Mouse (Mus musculus): ENCODE data around the gene Fbxo36.

The Fbxo36 gene

DNA sequence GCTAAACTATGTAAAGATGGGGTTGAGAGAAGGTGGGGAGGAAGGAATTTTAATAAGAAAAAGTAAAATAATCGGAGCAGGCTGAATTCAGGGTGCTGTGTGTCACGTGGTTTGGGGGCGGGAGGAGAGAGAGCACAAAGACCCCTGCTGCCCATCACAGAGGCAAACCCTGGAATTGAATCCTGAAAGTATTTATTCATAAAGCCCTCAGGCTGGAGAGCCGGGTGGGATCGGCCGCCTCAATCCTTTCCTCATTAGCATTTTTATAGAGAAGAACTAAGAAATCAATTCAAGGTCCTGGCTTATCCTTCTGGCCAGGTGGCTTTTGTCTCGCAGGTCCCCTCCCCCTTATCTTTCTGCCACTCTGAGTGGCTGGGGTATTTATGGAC, 50.4 kb downstream of the Fbxo36 start:
- no peak for ATAC-seq (ENCODE audit: low TSS enrichment)

DNA sequence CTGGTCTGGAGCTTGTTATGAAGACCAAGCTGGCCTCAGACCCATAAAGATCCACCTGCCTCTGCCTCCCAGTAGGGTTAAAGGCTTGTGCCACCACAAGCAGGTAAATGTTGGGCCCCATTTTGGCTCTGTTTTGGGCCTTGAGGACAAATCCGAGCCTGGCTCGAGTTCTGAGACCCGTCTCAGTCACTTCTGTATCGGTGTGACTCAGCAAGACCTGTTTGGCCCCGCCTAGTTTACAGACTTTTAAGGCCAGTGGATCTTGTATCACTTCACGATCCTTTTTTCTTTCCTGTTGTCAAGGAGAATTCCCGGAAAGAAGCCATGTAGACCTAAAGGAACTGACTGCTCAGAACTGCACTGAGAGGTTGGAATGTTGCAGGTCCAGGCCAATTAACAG, 50.9 kb downstream of the Fbxo36 start:
- no peak for ATAC-seq (ENCODE audit: low TSS enrichment)

DNA sequence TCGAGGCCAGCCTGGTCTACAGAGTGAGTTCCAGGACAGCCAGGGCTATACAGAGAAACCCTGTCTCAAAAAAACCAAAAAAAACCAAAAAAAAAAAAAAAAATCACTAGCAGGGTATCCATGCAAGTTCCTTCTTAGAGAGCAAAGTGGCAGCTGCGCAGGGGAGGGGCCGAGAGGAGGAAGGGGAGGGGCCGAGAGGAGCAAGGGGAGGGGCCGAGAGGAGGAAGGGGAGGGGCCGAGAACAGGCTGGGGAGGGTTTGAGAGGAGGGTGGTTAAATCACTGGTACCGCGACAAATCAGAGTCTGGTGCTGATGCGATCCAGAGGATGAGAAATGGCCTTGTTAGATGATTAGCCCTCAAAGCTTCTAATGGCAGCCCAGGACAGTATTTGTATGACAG, 52.1 kb downstream of the Fbxo36 start:
- no peak for ATAC-seq (ENCODE audit: low TSS enrichment)

DNA sequence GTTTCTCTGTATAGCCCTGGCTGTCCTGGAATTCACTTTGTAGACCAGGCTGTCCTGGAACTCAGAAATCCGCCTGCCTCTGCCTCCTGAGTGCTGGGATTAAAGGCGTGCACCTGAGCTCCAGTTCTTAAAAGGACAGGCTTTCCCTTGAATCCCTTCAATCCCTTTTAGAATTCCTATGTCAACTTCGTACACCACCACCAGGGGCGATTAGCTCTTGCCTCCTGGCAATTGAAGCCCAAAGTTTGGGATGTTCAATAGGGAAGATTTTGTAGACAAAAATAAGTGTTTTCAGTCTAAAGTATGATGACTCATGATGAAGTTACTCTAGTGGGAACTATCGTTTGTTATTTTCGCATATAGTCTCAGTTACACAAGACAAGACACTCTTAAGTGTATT, 57.7 kb downstream of the Fbxo36 start:
- ATAC-seq (ENCODE audit: low TSS enrichment): no peak

DNA sequence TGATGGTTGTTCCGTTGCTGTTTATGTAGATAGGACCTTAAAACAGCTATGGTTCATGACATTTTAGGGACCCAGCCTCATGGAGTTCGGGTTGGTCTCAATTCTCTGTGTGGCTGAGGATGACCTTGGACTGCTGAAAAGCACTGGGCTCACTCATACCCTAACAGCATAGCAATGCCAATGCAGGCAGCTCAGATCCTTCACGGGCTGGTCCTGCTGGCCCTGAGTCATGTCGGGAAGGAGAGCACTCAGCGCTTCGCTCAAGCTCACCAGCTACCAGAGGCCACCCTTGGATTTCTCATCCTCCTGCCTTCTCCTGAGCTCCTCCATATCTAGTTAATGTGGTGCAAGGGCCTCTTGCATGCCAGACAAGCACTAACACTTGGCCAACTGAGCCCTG, 59.5 kb downstream of the Fbxo36 start:
- ATAC-seq (ENCODE audit: low TSS enrichment): no peak

DNA sequence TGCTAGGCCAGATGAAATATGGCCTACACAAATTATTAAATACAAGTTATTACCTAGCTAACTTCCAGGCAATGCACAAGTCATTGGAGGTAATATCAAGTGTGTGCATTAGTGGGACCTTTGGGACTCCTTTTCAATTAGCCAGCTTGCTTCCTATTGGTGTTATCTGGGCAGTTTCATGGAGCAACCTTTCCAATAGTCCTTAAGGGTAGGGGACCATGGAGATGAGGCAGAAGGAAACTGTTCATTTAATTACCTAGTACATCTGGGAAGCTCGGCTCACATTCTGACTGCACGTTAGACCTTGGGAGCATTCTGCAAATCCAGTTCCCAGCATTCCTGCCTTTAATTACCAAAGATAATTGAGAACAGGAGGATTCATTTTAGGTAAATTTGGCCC, 64.8 kb downstream of the Fbxo36 start:
- no peak for ATAC-seq (ENCODE audit: low TSS enrichment)

DNA sequence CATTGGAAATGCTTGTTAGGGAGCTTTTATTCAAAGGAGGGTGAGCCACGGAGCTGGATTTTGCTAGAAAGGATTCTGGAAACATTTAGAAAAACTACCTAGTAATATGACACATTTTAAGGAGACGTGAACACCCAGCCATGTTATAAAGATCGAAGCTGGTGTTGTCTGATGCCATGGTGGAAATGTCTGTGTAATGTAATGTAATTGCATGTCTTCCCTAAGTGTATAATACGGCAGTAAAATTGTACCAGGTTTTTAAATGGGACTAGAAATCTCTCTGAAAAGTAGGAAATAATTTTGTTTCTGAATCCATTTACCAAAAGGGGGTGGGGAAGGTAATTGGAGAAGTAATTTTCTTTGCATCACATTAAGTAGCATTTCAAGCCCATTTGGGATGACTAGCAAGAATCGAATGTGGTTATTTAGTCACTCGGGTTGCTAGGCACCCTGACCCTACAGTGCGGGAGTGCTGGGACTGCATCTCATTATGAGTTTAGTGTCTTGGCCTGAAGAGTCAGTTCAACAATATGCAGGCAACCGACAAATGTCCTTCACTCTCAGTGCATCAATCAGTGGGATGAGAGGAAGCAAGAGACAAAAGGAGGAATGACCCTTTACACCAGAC, 70.7 kb downstream of the Fbxo36 start:
- ATAC-seq (ENCODE audit: low TSS enrichment): no peak

DNA sequence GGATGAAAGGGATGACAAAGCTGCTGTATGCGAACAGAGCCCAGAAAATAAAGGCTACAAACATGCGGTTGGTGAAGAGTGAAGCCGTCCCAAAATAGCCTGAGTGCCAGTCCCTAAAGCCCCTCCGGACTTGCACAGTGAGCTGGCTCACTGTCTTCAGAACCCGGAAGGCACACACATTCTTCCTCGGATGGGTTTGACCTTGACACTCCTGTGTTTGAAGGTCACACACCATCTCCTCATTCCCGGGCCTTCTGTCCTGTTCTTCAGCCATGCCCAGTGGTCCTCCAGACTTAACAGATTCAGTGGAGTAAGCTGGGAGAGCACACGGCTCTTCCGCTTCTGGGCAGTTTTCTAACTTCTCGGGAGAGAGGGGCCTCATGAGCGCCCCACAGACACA, 72.9 kb downstream of the Fbxo36 start:
- no peak for ATAC-seq (ENCODE audit: low TSS enrichment)

DNA sequence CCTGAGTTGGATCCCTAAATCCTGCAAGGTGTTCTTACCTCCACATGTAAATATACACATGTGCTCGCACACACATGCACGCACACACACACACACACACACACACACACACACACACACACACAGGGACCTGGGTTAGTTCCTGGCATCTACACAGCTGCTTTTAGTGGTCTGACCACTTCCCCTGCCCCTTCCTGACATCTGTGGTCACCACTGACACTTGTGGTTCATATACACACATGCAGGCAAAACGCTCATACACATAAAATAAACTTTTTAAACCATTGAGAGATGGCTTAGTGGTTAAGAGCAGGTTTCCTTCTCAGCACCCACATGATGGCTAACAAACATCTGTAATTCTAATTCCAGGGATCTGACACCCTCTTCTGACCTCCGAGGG, 75.4 kb downstream of the Fbxo36 start:
- no peak for ATAC-seq (ENCODE audit: low TSS enrichment)

DNA sequence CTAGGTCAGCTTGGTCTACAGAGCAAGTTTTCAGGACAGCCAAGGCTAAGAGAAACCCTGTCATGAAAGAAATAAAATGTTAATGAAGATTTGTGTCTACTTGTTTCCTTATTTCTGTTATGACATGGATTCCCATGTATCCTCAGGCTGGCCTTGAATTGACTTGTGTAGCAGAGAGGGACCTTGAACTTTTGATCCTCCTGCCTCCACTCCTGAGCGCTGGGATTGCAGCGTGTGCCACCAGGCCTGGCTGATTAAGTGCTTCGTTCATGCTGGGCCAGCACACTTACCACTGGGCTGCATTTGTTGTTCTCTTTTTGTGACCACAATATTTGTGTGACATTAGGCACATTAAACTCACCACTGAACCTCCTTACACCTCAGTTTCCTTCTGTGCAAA, 79.2 kb downstream of the Fbxo36 start:
- no peak for ATAC-seq (ENCODE audit: low TSS enrichment)

DNA sequence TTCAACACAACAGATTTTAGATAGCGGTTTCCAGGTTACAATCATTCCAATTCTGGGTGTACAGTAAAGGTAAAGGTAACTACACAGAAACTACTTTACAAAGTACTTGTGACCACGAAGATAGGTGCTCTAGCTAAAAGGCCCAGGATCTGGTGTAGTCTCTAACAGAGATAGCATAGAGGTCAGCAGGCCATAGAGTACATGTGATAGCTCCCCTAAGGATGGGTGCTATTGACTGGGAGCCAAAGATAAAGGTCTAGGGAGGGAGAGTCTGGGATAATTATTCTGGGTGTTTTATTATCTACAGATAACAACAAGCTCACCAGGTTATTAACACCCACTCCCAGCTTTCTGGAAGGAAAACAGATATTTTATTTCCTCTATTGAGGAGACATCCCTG, 83.8 kb downstream of the Fbxo36 start:
- ATAC-seq (ENCODE audit: low TSS enrichment): no peak

DNA sequence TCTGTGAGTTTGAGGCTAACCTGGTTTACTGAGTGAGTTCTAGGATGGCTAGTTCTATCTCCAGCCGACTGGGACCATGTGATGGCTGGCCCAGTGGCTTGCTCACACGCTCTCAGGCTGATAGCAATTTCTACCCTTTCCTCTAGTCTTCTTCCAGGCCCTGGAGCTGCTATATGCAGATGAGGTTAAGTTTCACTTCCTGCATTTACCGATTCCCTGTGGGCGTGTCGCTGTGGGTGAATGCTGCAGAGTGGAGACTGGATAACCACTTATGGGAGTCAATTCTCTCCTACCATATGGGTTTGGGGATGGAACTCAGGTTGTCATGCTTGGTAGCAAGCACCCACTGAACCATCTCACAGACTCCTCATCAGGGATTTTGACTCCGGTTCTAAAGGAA, 84.5 kb downstream of the Fbxo36 start:
- ATAC-seq (ENCODE audit: low TSS enrichment): no peak

DNA sequence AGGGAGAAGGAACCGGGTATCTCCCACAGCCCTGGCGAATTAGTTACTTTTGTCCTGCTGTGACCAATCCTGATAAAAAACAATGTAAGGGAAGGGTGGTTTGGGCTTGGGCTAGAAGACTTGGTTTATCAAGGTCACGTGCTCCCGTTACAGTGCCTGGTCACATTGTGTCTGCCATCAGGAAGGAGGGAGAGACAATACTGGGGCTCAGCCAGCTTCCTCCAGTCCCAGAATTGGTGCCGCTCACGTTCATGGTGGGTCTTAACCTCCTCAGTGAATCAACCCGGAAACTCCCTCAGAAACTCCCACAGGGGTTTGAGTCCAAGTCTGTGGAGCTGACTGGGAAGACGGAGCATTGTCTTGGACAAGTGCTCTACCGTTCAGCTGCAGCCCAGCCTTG, 86.0 kb downstream of the Fbxo36 start:
- no peak for ATAC-seq (ENCODE audit: low TSS enrichment)

DNA sequence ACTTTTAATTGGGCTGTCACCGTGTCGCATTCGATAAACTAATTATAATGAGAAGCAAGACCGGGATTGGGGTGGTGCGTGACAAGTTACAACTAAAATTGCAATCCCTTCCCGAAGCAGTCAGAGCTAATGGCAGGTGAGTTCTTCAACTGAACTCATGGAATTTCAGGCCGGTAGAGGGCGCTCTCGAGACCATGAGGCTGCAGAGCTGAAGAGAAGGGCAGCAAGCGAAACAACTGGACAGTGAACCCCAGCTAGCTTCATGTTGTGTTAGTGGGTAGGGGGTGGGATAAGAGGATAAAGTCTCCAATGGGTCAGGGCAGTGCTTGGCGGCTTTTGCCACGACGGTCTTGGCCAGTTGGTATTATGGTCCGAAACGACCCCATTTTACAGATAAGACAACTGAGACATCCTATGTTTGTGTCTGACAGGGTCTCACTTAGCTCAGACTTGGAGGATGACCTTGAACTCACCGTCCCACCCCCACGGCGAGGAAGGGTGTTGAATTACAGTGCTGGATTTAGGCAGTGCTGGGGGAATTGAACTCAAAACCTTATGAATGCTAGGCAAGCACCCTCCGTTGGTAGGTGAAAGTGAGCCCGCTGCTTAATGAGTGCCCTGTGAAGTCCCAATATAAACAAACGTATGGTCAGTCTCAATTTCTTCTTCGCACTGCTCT, 94.0 kb downstream of the Fbxo36 start:
- 0 out of 2 replicates have a peak, but pooled peaks have one; percentile 20 for ATAC-seq (ENCODE audit: low TSS enrichment)

DNA sequence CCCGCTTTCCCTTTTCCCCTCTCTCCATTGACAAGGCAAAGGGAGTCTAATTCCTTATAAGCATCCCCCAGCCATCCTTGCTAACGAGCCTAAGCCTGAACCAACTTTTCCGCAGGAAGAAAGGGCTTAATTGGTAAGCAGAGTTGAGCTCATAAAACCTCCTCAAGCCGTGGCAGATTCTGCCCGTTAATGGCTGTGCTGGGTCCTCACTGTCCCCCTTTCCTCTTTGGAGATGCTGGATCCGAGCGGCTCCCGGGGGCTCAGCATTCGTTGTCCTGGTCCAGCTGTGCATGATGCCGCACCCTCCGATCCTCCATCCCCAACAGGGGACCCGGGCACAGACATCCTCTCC, 94.5 kb downstream of the Fbxo36 start:
- ATAC-seq (ENCODE audit: low TSS enrichment): peak; percentile 26; the same call in 1 of the 2 replicates

DNA sequence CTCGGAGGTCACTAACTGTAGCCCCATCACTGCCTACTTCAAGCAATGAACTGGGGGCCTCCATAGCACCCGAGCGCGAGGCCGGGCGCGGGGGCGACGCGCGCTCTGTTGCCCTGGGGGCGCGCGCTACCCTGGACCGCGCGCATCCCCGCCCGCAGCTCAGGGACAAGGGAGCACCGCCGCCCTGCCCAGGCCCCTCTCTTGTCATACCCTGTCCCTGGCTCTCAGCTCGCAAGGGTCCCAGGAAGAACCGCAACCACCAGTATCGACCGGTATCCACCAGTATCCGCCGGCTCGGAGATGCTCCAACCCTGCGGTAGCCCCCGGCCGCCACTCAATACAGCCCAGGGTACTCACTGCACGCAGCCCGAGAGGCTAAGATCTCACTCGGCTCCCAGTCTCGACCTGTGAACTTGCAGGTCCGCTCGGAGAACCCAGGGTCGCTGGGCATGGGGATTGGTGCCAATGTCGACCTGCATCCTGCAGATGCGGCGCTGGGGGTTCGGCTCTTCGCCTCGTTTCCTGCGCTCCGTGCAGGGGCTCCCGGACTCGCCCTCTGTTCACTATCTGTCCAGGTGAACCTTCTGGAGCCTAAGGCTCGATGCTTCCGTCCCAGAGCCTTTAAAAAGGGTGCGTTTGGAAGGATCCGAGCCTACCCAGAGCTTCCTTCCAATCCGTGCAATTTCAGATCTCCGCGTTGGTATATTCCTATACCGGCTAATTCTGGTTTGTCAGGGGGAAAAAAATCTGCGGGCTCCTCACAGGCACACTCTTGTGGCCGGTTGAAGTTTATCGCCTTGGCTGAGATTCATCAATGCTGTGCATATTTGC, 95.1 kb downstream of the Fbxo36 start, which contains the start of gene Slc16a14:
Gene Slc16a14, minus strand, starts transcription at position 632 of the 831 bp plus-strand sequence.
- ATAC-seq (ENCODE audit: low TSS enrichment): peak; percentile 66

DNA sequence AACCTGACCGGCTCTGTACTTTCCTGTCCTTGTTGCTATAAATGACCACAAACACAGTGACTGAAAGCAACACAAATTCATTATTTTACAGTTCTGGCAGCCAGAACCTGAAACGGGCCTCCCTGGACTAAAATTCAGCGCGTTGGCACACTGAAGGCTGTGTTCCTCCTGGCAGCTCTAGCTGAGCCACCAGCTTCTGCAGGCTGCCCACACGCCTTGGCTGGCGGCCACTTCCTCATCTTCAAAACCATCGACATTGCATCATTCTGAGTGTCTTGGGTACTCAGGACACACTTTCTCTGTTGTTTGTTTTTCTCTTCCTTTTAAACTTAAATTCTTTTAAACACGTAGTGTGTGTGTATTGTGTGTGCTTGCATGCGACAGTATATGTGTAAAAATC, 96.0 kb downstream of the Fbxo36 start:
- peak; percentile 80 for ATAC-seq (ENCODE audit: low TSS enrichment)

DNA sequence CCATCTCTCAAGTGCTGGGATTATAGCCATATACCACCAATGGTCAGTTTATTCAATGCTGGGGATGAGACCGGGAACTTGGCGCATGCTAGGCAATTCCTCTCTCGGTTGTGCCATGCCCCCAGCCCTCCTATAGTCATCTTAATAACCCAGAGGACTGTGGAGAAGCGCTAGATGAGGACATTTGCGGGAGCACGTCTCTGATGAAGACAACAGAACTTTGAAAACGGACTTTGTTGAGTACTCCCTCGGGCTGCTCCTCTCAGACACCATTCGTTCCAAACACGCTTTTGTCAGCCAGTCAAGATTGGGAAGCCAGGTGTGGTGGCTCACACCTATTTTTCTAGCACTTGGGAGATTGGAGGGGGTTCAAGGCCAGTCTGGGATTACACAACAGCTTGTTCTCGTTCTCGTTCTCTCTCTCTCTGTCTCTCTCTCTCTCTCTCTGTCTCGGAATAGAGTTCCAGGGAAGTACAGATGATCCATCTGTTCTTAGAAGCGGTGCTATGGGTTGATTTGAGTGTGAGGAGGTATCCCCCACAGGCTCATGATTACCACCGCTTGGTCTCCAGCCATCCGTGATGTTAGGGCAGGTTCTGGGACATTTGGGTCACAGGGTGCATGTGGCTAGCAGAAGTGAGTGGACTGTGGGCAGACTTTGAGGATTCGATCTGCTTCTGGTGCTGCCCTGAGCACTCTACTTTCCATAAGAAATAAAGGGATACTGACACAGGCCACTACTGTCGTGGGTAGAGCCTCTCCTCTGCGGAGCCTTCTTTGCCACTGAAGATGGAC, 97.3 kb downstream of the Fbxo36 start:
- no peak for ATAC-seq (ENCODE audit: low TSS enrichment)

DNA sequence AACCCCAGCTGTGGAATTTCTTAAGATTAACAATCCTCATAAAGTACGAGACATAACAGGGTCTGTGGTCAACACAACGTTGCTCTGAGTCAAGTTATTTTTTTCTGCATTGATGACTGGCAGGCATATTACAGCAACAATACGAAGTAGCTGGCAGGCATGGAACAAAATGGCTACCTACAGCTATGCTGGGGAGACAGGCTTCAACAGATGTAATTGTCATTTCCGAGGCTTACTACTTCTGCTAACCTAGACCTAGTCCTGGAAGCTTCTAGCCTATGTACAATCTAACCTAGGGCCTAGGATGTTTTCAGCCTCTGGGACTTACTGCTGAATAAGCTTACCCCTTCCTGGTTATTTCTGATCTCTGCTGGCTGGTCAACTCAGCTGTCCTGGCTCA, 99.8 kb downstream of the Fbxo36 start:
- ATAC-seq (ENCODE audit: low TSS enrichment): no peak

DNA sequence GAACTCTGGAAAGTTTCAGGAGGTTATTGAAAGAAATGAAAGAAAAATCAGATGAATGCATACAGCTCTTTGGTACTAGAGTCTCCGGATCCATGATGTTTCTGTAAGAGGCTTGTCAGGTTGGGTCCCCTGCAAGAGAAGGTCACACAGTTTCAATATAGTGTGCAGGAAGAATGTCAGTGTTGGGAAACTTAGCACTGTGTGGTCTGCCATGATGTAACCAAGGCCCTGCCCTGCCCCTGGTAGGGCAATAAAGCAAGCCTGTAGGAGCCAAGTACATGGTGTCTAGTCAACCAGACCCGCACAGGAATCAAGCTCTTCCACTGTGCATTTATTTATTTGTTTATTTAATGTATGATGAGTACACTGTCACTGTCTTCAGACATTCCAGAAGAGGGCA, 100.7 kb downstream of the Fbxo36 start:
- ATAC-seq (ENCODE audit: low TSS enrichment): no peak

DNA sequence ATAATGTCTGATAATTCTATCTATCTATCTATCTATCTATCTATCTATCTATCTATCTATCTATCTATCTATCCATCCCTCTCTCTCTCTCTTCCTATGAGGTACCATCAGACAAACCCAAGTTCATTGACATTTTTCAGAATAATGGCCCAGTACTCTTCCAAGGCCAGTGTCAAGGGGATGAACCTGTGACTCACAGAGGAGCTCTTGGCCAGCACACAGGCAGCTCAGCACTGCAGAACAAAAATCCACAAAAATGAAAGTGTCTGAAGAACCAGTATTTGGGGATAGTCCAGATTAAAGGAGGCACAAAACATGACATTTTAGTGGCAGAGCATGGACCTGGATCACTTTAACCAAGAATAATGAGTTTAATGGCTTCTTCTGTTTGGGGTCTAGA, 103.0 kb downstream of the Fbxo36 start:
- no peak for ATAC-seq (ENCODE audit: low TSS enrichment)

DNA sequence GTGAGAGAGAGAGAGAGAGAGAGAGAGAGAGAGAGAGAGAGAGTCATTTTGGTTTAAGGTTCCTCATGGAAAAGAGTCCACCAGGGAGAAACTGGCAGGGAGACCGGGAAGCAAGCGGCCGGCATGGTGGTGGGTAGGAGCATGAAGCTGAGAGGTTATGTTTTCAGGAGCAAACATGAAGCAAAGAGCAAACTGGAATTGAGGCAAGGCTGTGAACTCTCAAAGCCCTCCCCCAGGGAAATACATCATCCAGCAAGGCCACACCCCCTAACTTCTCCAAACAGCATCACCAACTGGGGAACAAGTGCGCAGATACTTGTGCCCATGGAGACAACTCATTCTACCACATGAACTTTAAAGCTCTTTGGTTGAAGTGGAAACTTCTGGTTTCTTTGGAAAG, 103.9 kb downstream of the Fbxo36 start:
- no peak for ATAC-seq (ENCODE audit: low TSS enrichment)
